Mouse (Mus musculus) common myeloid progenitor, adult 5-6 weeks (primary cell): ENCODE results near the gene Slc25a30. TPM values are rescaled to one million over a fixed set of nuclear protein-coding genes. Genes with fewer than 3 reads are reported as not detected.

Experiments used
- total RNA-seq: library from RNA; stranded (forward); fragments of 200-1000, 187-1606 nt; gene quantifications from 2 replicates; pipeline ENCODE4 v1.2.3, GENCODE M21; 2017

Slc25a30 gene
- total RNA-seq, 1 experiment from 2014 or later = 29.7 TPM

Other genes starting within 250 kb of the Slc25a30 start
- not detected in 2 replicates for gene Spert, start 193.9 kb downstream of the Slc25a30 start, total RNA-seq
- gene Erich6b, start 144.8 kb downstream of the Slc25a30 start, total RNA-seq = not detected in 2 replicates
- 18.1 and 24.4 TPM in 2 replicates for gene Cog3, start 32.5 kb downstream of the Slc25a30 start, total RNA-seq
- 1,030 and 1,151 TPM in 2 replicates for gene Tpt1, start 58.1 kb upstream of the Slc25a30 start, total RNA-seq
- gene Kctd4, start 168.0 kb upstream of the Slc25a30 start, total RNA-seq = not detected in 2 replicates
- 68.0 and 73.9 TPM in 2 replicates for gene Gtf2f2, start 223.8 kb upstream of the Slc25a30 start, total RNA-seq